Mouse (Mus musculus): ENCODE measurements around the gene Ffar3. TPM values are rescaled to one million over a fixed set of nuclear protein-coding genes. Genes with fewer than 3 reads are reported as not detected.
"Not testable (repeated sequence)": the region's sequence is repeated elsewhere in the genome, so short reads cannot be mapped to it uniquely, and the experiment has no call there.

The Ffar3 gene
- polyA plus RNA-seq, 2 experiments from 2014 or later = not detected

DNA sequence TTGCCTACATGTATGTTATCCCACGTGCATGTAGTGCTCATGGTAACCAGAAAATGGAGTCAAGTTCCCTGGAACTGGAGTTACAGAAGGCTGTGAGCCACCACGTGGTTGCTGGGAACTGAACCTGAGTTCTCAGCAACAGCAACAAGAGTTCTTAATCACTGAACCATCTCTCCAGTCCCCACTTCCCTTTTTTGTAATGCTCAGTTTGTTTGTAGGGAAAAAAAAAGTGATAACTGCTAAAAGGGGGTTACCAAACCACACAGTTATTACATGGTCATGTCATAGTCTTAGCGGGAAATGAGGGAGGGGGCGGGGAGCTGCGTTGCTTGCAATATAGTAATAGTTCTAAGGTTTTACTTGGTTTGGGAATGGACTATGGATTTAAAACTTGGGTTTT is 13.9 kb downstream of the Ffar3 start:
- no peak for ATAC-seq

- no peak for ATAC-seq
Observed at GRCm38 (mm10) chr7:30841379-30841778, 14.6 kb downstream of the Ffar3 start.

GRCm38 (mm10) chr7:30840306-30840705 is 15.7 kb downstream of the Ffar3 start:
- no peak for ATAC-seq

GRCm38 (mm10) chr7:30837277-30837676 is 18.7 kb downstream of the Ffar3 start:
- ATAC-seq = no peak

DNA sequence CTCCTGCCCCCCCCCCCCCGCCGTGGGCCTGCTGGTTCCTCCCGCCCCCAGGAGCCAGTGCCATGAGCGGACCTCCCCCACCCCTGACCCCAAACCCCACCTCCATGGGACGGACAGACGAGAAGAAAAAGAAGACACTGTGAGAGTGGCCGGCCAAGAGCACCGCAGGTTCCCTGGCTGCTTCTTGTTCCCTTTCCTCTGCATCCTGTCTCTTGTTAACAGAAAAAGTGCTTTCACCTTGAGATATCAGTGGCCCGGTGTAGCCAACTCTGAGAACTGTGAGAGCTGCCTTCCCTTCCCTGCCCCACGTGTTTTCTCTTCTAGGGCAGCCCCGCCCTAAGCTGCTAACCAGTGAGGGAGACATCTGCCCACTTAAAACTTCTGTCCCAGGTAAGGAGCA is 23.3 kb downstream of the Ffar3 start:
- ATAC-seq = not testable (repeated sequence)

DNA sequence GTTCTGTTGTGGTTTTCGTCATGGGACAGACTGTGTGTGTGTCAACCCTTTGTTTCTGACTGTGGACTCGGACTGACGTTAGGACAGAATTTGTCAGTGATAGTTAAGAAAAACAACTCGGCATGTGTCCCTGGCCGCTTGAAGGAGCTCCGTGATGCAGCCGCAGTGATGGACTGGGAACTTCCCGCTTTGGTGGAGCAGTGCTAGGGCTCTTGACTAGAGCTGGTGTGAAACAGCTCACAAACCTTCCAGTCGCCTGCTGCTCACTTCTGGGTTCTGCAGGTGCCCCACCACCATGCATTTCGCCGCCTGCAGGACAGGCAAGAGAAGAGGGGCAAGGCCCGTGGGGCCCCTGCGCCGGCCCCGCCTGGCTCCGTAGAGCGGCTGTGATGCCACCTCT is 23.7 kb downstream of the Ffar3 start:
- no peak for ATAC-seq

DNA sequence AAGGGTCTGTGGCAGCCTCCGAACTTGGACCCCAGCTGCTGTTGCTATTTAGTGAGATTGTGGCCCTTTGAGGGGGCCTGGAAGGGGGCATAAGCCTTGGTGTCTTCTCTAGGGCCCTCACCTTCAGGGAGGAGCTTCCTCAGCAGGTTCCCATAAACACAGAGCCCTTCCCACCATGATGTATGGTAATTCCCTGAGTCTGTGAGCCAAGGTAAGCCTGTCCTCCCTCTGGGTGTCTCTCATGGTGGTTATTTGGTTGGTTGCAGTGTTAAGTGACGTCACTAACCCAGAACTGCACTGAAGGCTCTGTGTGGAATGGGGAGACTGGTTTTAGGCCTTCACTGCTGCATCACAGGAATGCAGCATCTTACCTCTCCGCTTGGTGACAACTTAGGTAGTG is 26.6 kb downstream of the Ffar3 start:
- ATAC-seq = no peak

DNA sequence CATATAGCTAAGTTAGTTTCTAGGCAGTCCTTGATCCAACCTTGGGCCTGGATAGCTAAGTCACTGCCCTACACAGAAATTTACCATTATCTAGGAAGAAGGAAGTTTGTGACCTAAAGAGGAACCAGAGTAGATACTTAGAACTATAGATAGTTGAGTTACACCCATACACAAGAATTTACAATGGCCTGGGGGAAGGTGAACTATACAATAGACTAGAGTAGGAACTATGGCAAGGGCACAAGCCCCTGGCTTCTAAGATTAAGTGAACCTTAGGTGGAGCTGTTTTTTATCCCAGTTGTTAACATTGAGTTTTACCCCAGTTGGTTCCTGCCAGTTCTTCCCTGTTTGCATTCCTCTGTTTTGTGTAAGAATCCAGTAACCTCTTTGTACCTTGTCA is 27.1 kb downstream of the Ffar3 start:
- not testable (repeated sequence) for ATAC-seq

DNA sequence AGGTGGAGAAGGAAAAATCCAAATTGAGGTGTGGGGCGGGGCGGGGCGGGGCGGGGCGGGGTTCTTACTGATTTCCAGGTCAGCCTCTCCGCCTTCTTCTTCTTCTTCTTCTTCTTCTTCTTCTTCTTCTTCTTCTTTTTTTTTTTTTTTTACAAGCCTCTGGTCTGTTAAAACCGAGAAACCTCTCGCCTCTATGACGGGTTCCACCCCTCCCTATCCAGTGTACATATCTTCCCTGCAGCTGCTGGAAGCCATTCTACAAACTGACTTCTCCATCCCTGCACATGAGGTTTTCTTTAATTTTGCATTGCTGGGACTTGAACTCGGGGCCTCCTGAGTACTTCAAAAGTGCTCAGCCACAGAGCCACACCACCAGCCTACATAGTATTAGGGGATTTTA is 29.3 kb downstream of the Ffar3 start:
- no peak for ATAC-seq

- no peak for ATAC-seq
Observed at GRCm38 (mm10) chr7:30824306-30824705, 31.7 kb downstream of the Ffar3 start.

GRCm38 (mm10) chr7:30823675-30824074 is 32.3 kb downstream of the Ffar3 start, which contains the start of gene Ffar2:
Gene Ffar2, minus strand, starts transcription at chr7:30823775.
- no peak for ATAC-seq

DNA sequence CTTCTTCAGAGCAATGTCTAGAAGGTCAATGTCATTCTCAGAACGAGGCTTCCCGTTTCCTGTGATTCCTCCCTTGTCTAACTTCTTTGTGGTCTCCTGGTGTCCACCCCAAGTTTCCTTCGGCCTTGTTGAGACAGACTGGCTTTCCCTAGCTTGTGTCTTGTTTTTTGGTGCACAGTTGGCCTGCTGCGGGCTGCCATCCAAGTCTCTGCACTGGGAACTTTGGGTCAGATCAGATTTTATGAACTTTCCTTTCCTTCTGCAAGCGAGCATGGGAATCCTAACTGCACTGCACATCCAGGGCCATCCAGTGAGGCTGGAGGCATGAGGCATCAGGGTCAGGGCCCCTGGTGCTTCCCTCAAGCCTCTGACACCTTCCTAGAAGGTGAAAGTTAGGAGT is 34.4 kb downstream of the Ffar3 start:
- ATAC-seq = no peak

DNA sequence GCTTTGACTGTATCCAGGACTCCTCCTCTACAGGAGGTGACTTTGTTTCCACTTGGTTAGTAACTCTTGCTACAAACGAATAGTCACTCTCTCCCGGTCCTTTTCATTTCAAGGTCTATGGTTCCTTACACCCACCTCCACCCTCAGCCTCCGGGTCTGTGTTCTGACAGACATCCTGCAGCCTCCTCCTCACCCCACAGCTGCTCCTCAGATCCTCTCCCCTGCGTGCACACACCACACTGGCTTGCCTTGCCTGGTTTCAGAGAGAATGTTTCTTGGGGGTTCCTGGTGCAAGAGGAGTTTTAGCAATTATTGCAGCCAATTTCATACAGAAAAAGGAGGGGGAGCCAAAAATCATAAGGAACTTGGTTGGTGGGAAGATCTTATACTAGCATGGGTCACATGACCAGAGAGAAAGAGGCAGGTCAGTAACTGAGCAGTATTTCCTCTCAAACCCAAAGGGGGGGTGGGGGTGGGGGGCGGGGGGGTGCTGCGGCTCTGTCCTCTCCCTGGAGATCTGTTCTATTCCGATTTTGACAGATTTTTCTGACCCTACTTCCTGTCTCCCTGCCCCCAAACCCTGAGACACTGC is 35.0 kb downstream of the Ffar3 start:
- no peak for ATAC-seq

DNA sequence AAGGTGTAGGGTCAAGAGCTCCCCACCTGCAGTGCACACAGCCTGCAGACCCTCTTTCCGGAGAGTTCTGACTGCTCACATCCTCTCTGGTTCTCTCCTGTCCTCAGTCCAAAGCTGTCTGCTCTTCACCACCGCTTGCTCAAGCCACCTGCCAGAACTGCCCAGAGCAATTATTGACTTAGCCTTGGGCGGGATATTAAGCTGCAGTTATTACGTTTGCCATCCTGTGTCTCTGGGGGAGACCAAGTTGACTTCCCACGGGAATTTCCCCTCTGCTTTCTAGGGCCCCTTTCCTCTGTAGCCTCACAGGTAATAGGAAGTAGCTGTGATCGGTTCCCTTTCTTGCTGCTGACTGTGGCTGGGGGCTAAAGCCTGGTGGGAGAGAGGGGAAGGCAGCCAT is 35.8 kb downstream of the Ffar3 start:
- no peak for ATAC-seq

- no peak for ATAC-seq
Observed at GRCm38 (mm10) chr7:30812291-30812807, 43.6 kb downstream of the Ffar3 start.

DNA sequence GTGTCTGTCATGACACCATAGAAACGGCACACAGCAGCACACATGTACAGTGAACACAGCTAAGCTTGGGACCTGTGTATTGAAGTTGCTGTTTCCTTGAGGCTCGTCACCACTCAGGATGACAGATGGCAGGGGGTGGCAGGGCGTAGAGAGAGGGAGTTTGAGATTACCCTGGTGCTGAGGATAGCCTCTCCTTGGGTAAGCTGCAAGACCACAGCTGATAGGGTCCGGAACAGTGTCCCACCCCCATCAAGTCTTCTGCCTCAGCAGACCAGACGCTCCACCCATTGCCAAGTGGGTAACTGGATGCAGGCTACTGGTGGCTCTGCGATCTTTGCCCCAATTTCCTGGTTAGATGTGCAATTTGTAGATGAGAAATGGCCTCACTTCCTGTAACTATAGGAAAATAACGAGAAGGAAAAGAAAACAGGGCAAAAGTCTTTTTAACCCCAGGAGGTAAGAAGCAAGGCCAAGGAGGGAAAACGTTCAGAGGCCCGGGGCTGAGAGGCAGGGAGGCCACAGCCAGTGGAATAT is 44.2 kb downstream of the Ffar3 start:
- no peak for ATAC-seq

GRCm38 (mm10) chr7:30810319-30810718 is 45.7 kb downstream of the Ffar3 start:
- no peak for ATAC-seq

GRCm38 (mm10) chr7:30805924-30806323 is 50.1 kb downstream of the Ffar3 start:
- no peak for ATAC-seq

Other genes starting within 250 kb of the Ffar3 start
- gene Upk1a, start 243.3 kb downstream of the Ffar3 start, polyA plus RNA-seq (2017; shearing (Covaris generic)) = under 1 TPM; 0.38 to 0.60 TPM
- gene Cox6b1, start 230.0 kb downstream of the Ffar3 start, polyA plus RNA-seq (2017; shearing (Covaris generic)) = 100 to 1,000 TPM; 333 to 643 TPM
- gene Etv2, start 220.3 kb downstream of the Ffar3 start, polyA plus RNA-seq (2017; shearing (Covaris generic)) = not detected
- 10 to 100 TPM; 14.4 to 25.1 TPM for gene Rbm42, start 205.9 kb downstream of the Ffar3 start, polyA plus RNA-seq (2017; shearing (Covaris generic))
- 10 to 100 TPM; 21.3 to 44.0 TPM for gene Haus5, start 191.2 kb downstream of the Ffar3 start, polyA plus RNA-seq (2017; shearing (Covaris generic))
- not detected for gene Pmis2, start 184.6 kb downstream of the Ffar3 start, polyA plus RNA-seq (2017; shearing (Covaris generic))
- gene 2200002J24Rik, start 157.3 kb downstream of the Ffar3 start, polyA plus RNA-seq (2017; shearing (Covaris generic)) = not detected
- not detected for gene Atp4a, start 144.0 kb downstream of the Ffar3 start, polyA plus RNA-seq (2017; shearing (Covaris generic))
- gene Tmem147, start 126.6 kb downstream of the Ffar3 start, polyA plus RNA-seq (2017; shearing (Covaris generic)) = 10 to 100 TPM; 60.5 to 65.0 TPM
- gene Gapdhs, start 112.5 kb downstream of the Ffar3 start, polyA plus RNA-seq (2017; shearing (Covaris generic)) = not detected
- gene Sbsn, start 104.7 kb downstream of the Ffar3 start, polyA plus RNA-seq (2017; shearing (Covaris generic)) = 1 to 10 TPM; 2.4 to 3.6 TPM
- gene Dmkn, start 92.4 kb downstream of the Ffar3 start, polyA plus RNA-seq (2017; shearing (Covaris generic)) = under 1 TPM in 1 of 2 experiments, not detected in 1; 0.16 TPM
- not detected for gene Krtdap, start 68.3 kb downstream of the Ffar3 start, polyA plus RNA-seq (2017; shearing (Covaris generic))
- gene Ffar2, start 32.4 kb downstream of the Ffar3 start, polyA plus RNA-seq (2017; shearing (Covaris generic)) = 1 to 10 TPM in 1 of 2 experiments, under 1 TPM in 1; 0.70 to 1.4 TPM
- under 1 TPM in 1 of 2 experiments, not detected in 1; 0.14 TPM for gene Ffar1, start 5.4 kb upstream of the Ffar3 start, polyA plus RNA-seq (2017; shearing (Covaris generic))
- 10 to 100 TPM in 1 of 2 experiments, 1 to 10 TPM in 1; 4.2 to 20.3 TPM for gene Cd22, start 24.2 kb upstream of the Ffar3 start, polyA plus RNA-seq (2017; shearing (Covaris generic))
- not detected for gene Mag, start 58.7 kb upstream of the Ffar3 start, polyA plus RNA-seq (2017; shearing (Covaris generic))
- not detected for gene Hamp2, start 68.5 kb upstream of the Ffar3 start, polyA plus RNA-seq (2017; shearing (Covaris generic))
- not detected for gene Hamp, start 87.9 kb upstream of the Ffar3 start, polyA plus RNA-seq (2017; shearing (Covaris generic))
- 10 to 100 TPM; 11.0 to 16.0 TPM for gene Usf2, start 100.6 kb upstream of the Ffar3 start, polyA plus RNA-seq (2017; shearing (Covaris generic))
- 1 to 10 TPM; 1.8 to 2.6 TPM for gene Lsr, start 117.3 kb upstream of the Ffar3 start, polyA plus RNA-seq (2017; shearing (Covaris generic))
- 1 to 10 TPM; 1.2 to 1.5 TPM for gene Fam187b, start 117.6 kb upstream of the Ffar3 start, polyA plus RNA-seq (2017; shearing (Covaris generic))
- gene Fxyd5, start 186.3 kb upstream of the Ffar3 start, polyA plus RNA-seq (2017; shearing (Covaris generic)) = 1,000 to 10,000 TPM; 1,918 to 1,991 TPM
- not detected for gene Fxyd7, start 195.3 kb upstream of the Ffar3 start, polyA plus RNA-seq (2017; shearing (Covaris generic))
- not detected for gene Fxyd1, start 201.0 kb upstream of the Ffar3 start, polyA plus RNA-seq (2017; shearing (Covaris generic))
- gene Lgi4, start 203.2 kb upstream of the Ffar3 start, polyA plus RNA-seq (2017; shearing (Covaris generic)) = not detected
- gene Fxyd3, start 220.5 kb upstream of the Ffar3 start, polyA plus RNA-seq (2017; shearing (Covaris generic)) = under 1 TPM in 1 of 2 experiments, not detected in 1; 0.27 TPM